Mouse (Mus musculus) intestine, embryonic 14.5 days (tissue): ENCODE data around the gene Ear6. TPM values are rescaled to one million over a fixed set of nuclear protein-coding genes. Genes with fewer than 3 reads are reported as not detected.
"Not testable (repeated sequence)": the region's sequence is repeated elsewhere in the genome, so short reads cannot be mapped to it uniquely, and the experiment has no call there.

Experiments
- ATAC-seq: fragments of 200-750 bp; cut with Nextera tagmentation; replicated peaks from 2 replicates; pipeline ENCODE4 v1.8.0; 2017; ENCODE audit warnings: low read depth, moderate number of reproducible peaks, moderate TSS enrichment, moderate library complexity; ENCODE audit not compliant: low FRiP score, low TSS enrichment
- DNase-seq: peaks from one replicate; pipeline ENCODE4 v3.0.0-alpha.2; 2018; ENCODE audit warnings: low spot score
- H3K27ac ChIP-seq: fragments of 300-500 bp; sonication (generic); 2 replicates; pipeline ENCODE4 v1.5.1; 2014; ENCODE audit warnings: low read depth, mild to moderate bottlenecking, control low read depth
- H3K27me3 ChIP-seq: fragments of 300-500 bp; sonication (generic); replicated peaks from 2 replicates; pipeline ENCODE4 v1.6.1; 2014; ENCODE audit warnings: low read length, control low read depth; ENCODE audit not compliant: control insufficient read depth, insufficient read depth
- H3K36me3 ChIP-seq: fragments of 300-500 bp; sonication (generic); 2 replicates; pipeline ENCODE4 v1.6.1; 2014; ENCODE audit warnings: low read length, control low read depth; ENCODE audit not compliant: control insufficient read depth, insufficient read depth
- H3K4me1 ChIP-seq: fragments of 300-500 bp; sonication (generic); replicated peaks from 2 replicates; pipeline ENCODE4 v1.6.1; 2014; ENCODE audit warnings: low read length, control low read depth, mixed read lengths; ENCODE audit not compliant: control insufficient read depth, insufficient read depth
- H3K4me2 ChIP-seq: fragments of 300-500 bp; sonication (generic); 2 replicates; pipeline ENCODE4 v1.6.1; 2014; ENCODE audit warnings: low read length
- H3K4me3 ChIP-seq: fragments of 300-500 bp; sonication (generic); 2 replicates; pipeline ENCODE4 v1.5.1; 2014; ENCODE audit warnings: low read depth, low read length, control low read depth, mixed read lengths
- H3K9ac ChIP-seq: fragments of 300-500 bp; sonication (generic); 2 replicates; pipeline ENCODE4 v1.6.1; 2014; ENCODE audit warnings: mild to moderate bottlenecking, low read length
- H3K9me3 ChIP-seq: fragments of 300-500 bp; sonication (generic); 2 replicates; pipeline ENCODE4 v1.6.1; 2016; ENCODE audit warnings: low read length, control low read depth; ENCODE audit not compliant: control insufficient read depth
- WGBS: fragments of 180-500 bp; shearing (Covaris S2); extraction: QIAGEN DNeasy Blood & Tissue Kit; methylation state at CpG from one replicate; pipeline ENCODE4 v1.1.7; 2014; 5-methylcytosine and 5-hydroxymethylcytosine counted together
- polyA plus RNA-seq: library from polyadenylated mRNA; unstranded; fragments of >200 nt; fragmentation: Nextera tagmentation; extraction: Ambion mirVana; gene quantifications from 2 replicates; pipeline ENCODE4 v1.2.1, GENCODE M21; 2014

Ear6 gene
- polyA plus RNA-seq, result not detected in 2 replicates

DNA sequence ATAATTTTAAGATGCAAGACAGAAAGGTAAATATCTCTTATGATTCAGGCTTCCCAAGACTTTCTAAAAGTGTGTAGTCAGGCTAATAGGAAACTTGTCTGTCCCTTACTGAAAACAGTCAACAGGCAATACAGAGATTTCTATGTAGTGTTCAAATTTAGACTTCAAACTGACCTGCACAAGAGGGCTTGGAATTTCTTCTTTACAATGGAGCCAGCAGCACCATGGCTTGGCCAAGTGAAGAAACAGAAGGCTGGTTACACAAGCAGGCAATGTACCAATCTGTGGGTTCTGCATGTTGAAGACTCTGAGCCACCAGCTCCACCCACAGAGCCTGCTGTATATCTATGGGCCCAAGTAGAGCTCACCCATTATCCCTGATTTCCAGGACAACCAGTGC lies at the start of gene Ear6:
Ear6 (plus strand) TSS at position 301 of the 400 bp plus-strand sequence.
- ATAC-seq (no peak), DNase-seq (no peak)
- H3K4me3 ChIP-seq, result no peak within 1 kb of the TSS
- no peaks in the 10 kb centered on the region for H3K36me3 ChIP-seq
- H3K4me1 ChIP-seq, result no peaks in the 10 kb centered on the region
- H3K27ac ChIP-seq, result no peak within 1 kb of the TSS
- no peaks in the 10 kb centered on the region for H3K9me3 ChIP-seq
- H3K9ac ChIP-seq, result no peak within 1 kb of the TSS
- no peaks in the 10 kb centered on the region for H3K27me3 ChIP-seq
- no peak within 1 kb of the TSS for H3K4me2 ChIP-seq

DNA sequence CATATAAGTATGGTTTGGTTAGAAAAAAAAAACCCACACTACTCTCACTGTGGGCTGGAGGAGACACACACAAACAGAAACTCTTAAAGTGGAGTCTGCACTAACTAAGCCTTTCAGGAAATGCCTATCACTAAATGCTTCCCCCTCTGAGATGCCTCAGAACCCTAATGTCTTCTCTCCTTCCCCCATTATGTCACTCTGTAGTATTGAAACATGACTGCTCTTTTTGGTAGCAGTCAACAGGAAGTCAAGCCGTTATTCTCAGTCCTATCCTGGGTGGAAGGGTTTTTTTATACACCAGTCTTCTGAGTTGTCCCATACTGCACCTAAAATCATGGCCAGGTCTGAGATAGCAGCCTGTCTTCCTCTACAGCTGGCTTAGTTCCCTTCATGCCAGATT lies 26.9 kb upstream of the Ear6 start:
- DNase-seq (no peak), ATAC-seq (no peak)
- Histone ChIP-seq H3K4me3 (no peak overlapping the region), H3K9ac (no peak overlapping the region), H3K27me3 (no peaks in the 10 kb centered on the region), H3K36me3 (no peaks in the 10 kb centered on the region), H3K4me1 (no peaks in the 10 kb centered on the region), H3K4me2 (no peak overlapping the region), H3K9me3 (no peaks in the 10 kb centered on the region), H3K27ac (no peak overlapping the region)
- 65% methylated on average over 1 of the region's 1 CpGs for WGBS

DNA sequence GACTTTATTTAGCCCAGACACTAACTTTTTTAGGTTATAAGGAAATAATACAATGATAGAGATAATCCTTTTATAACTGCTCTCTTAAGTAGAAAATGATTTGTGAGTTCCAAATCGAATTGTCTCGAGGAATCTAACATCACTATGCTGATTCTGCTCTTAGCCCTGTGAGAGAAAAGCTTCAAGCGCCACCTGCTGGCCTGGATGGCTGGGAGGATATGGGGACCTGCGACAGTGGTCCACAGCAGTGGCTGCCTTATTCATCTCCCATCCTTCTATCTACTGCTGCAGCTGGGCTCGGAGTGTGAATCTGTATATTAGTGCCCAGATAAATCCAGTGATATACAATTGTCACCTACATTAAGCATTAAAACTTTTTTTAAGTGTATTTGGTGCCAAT lies 25.7 kb upstream of the Ear6 start:
- not testable (repeated sequence) for H3K9me3 ChIP-seq, H3K4me2 ChIP-seq, H3K9ac ChIP-seq, H3K4me3 ChIP-seq, H3K27me3 ChIP-seq, H3K36me3 ChIP-seq, ATAC-seq, H3K27ac ChIP-seq, H3K4me1 ChIP-seq, DNase-seq
- WGBS, result 33% methylated on average over 5 of the region's 5 CpGs

DNA sequence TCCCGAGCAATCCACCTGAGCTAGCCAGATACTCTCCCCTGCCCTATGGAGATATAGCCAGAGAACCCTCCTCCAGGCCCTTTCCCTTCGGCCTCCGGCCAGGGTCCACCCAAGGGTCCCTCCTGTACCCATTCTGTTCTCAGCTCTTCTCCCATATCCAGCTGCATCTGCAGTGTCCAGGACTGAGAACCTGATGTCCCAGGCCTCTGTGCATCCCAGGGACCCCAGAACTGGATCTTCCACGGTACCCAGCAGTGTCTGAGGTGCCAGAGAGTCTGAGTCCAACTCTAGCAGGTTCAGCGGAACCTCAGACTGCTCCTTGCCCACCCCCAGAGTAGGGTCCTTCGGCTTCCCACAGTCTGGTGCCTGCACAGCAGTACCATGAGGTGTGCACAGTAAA lies 24.3 kb upstream of the Ear6 start:
- ATAC-seq (no peak), DNase-seq (no peak)
- Histone ChIP-seq H3K4me2 (no peak overlapping the region), H3K27me3 (no peaks in the 10 kb centered on the region), H3K9me3 (no peaks in the 10 kb centered on the region), H3K4me1 (no peaks in the 10 kb centered on the region), H3K27ac (no peak overlapping the region), H3K36me3 (no peaks in the 10 kb centered on the region), H3K9ac (no peak overlapping the region), H3K4me3 (no peak overlapping the region)
- 81% methylated on average over 6 of the region's 6 CpGs for WGBS

DNA sequence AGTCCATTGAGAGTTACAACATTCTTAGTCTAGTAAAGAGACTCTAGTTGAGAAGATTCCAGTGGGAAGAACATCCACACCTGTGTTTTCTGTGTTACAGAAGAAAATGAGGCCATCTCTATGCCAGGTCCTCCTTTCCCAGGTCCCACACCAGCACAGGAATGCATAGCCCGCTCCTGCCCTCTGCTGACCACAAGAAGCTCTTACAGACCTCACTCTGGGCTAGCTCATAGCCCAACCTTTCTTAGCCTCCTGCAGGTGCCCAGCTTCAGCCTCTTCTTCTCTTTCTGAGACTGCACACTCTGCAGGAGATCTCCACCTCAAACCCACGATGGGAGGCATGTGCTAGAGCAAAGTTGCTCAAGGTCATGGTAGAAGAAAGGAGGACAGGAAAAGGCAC lies 15.0 kb upstream of the Ear6 start:
- H3K9ac ChIP-seq, DNase-seq, H3K4me1 ChIP-seq, H3K4me3 ChIP-seq, H3K4me2 ChIP-seq, H3K27me3 ChIP-seq, H3K27ac ChIP-seq, H3K9me3 ChIP-seq, H3K36me3 ChIP-seq, ATAC-seq: not testable (repeated sequence)
- 9% methylated on average over 2 of the region's 2 CpGs for WGBS

DNA sequence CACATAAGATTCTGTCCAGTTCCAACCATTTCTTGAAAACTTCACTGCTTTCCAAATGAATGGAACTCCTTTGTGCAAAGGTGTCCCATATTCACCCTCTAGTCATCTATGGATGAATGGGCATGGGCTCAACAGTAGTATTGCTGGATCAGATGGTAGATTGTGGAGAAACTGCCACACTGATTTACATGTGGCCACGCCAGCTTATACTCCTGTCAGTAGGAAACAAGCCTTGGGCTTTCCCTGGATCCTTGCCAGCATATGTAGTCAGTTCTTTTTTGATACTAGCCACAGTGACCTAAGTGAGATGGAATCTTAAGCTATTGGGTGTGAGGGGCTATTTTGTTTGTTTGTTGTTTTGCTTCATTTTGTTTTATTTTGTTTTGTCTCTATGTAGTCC lies 11.2 kb upstream of the Ear6 start:
- Histone ChIP-seq H3K9me3 (no peaks in the 10 kb centered on the region), H3K4me3 (no peak overlapping the region), H3K27me3 (no peaks in the 10 kb centered on the region), H3K9ac (no peak overlapping the region), H3K4me2 (no peak overlapping the region), H3K27ac (no peak overlapping the region), H3K36me3 (no peaks in the 10 kb centered on the region), H3K4me1 (no peaks in the 10 kb centered on the region)
- ATAC-seq (no peak), DNase-seq (no peak)
- WGBS, result 78% methylated on average over 1 of the region's 1 CpGs

DNA sequence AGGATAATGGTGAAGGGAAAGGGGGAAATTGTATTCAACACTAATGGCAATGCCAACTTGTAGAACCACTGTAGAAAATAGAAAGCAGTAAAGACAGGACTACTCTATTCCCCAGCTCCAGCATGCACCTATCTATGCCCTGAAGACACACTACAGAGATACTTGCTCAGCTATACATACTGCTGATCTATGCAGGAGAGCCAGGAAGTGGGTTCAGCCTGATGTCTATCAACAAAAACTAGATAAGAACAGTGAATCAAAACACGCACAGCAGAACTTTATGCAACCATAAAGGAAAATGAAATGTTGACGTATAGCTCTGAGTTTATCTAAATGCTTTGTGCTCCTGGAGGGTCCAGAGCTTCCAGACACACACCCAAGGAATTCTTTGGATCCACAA lies 10.7 kb upstream of the Ear6 start:
- Histone ChIP-seq H3K27me3 (no peaks in the 10 kb centered on the region), H3K4me2 (no peak overlapping the region), H3K9ac (no peak overlapping the region), H3K36me3 (no peaks in the 10 kb centered on the region), H3K4me1 (no peaks in the 10 kb centered on the region), H3K27ac (no peak overlapping the region), H3K4me3 (no peak overlapping the region), H3K9me3 (no peaks in the 10 kb centered on the region)
- DNase-seq, result no peak
- ATAC-seq, result no peak
- 76% methylated on average over 2 of the region's 2 CpGs for WGBS

DNA sequence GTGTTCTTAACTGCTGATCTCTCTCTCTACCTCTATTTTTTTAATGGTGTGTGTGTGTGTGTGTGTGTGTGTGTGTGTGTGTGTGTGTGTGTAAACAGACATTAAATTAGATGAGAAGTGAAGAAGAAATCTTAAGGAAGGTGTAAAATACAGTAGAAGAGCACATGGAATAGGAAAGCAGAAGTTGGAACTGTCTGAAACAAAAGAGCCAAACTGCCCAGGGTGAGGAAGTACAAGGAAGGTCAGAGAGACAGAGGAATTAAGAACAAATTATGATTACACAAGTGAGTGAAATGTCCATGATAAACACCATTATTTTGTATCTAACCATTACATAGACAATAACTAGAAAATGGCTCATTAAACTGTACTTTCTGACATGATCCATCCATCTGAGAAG lies 9.6 kb upstream of the Ear6 start:
- no peaks in the 10 kb centered on the region for H3K27me3 ChIP-seq
- H3K27ac ChIP-seq, result no peak overlapping the region
- no peak overlapping the region for H3K4me3 ChIP-seq
- ATAC-seq (no peak), DNase-seq (no peak)
- H3K9me3 ChIP-seq, result no peaks in the 10 kb centered on the region
- no peaks in the 10 kb centered on the region for H3K36me3 ChIP-seq
- H3K4me2 ChIP-seq, result no peak overlapping the region
- no peak overlapping the region for H3K9ac ChIP-seq
- no peaks in the 10 kb centered on the region for H3K4me1 ChIP-seq

DNA sequence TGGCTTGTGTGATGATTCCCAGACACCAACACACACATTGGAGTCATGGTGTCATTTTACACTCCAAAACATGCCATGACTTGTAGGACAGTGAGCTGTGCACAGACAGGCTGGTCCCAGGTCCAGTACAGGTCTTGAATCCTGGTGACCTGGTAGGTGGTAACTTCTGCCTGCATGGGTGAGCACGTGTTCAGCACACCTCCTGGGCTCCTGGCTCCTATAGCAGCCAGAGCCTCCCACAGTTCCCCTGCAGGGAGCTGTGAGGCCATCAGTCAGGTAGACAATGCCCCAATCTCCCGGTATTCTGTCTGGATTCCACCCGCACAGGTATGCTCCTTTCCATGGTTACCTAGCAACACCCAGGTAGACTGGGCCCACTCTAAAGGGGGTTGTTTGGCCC lies 6.9 kb upstream of the Ear6 start:
- 68% methylated on average over 3 of the region's 3 CpGs for WGBS
- no peaks in the 10 kb centered on the region for H3K27me3 ChIP-seq

More for the DNA sequence above, 6.9 kb upstream of the Ear6 start:
- Histone ChIP-seq H3K4me1 (no peaks in the 10 kb centered on the region), H3K36me3 (no peaks in the 10 kb centered on the region), H3K9me3 (no peaks in the 10 kb centered on the region), H3K27ac (no peak overlapping the region), H3K9ac (no peak overlapping the region), H3K4me3 (no peak overlapping the region), H3K4me2 (no peak overlapping the region)
- DNase-seq (no peak), ATAC-seq (no peak)
